Mouse (Mus musculus): ENCODE results near the gene Sspn. TPM values are rescaled to one million over a fixed set of nuclear protein-coding genes. Genes with fewer than 3 reads are reported as not detected.

Gene Sspn
- polyA plus RNA-seq, 1 experiment: 2.9 TPM

GRCm38 (mm10) chr6:146005129-146005886, 73.9 kb downstream of the Sspn start:
- TF ChIP-seq POLR2A (IDR thresholded peaks at IDR 0.05; ENCODE audit: low read depth, low read length) (no peak), CTCF (conservative IDR thresholded peaks at IDR 0.05; ENCODE audit: insufficient read depth, insufficient read length, low read depth, low read length) (no peak)
- Histone ChIP-seq H3K27ac (ENCODE audit: insufficient read depth, low read depth, low read length) (no peak overlapping the region), H3K36me3 (ENCODE audit: control insufficient read depth, insufficient read depth, low read length) (no peaks in the 10 kb centered on the region), H3K27me3 (replicated peaks; ENCODE audit: control insufficient read depth, insufficient read depth, low read length) (no peaks in the 10 kb centered on the region), H3K4me3 (ENCODE audit: insufficient read depth, low read depth, low read length) (no peak overlapping the region), H3K4me1 (ENCODE audit: control insufficient read depth, insufficient read depth, low read length) (0 out of 2 replicates have a peak, but pooled peaks cover under 1% of the 10 kb centered on the region)
- DNase-seq: no peak
- WGBS: 82% methylated on average over 11 of the region's 11 CpGs

- no peaks in the 10 kb centered on the region for H3K27me3 ChIP-seq (replicated peaks; ENCODE audit: control insufficient read depth, insufficient read depth, low read length)
- no peaks in the 10 kb centered on the region for H3K36me3 ChIP-seq (ENCODE audit: control insufficient read depth, insufficient read depth, low read length)
- DNase-seq: no peak
- WGBS: 48% methylated on average over 3 of the region's 3 CpGs
- no peak overlapping the region for H3K27ac ChIP-seq (ENCODE audit: insufficient read depth, low read depth, low read length)
- no peak for TF ChIP-seq CTCF (conservative IDR thresholded peaks at IDR 0.05; ENCODE audit: insufficient read depth, insufficient read length, low read depth, low read length)
- TF ChIP-seq POLR2A (IDR thresholded peaks at IDR 0.05; ENCODE audit: low read depth, low read length): no peak
- no peak overlapping the region for H3K4me3 ChIP-seq (ENCODE audit: insufficient read depth, low read depth, low read length)
- 0 out of 2 replicates have a peak, but pooled peaks cover 4% of the 10 kb centered on the region for H3K4me1 ChIP-seq (ENCODE audit: control insufficient read depth, insufficient read depth, low read length)
These were observed 74.6 kb downstream of the Sspn start for GRCm38 (mm10) chr6:146005935-146006564.

- TF ChIP-seq CTCF (conservative IDR thresholded peaks at IDR 0.05; ENCODE audit: insufficient read depth, insufficient read length, low read depth, low read length) (no peak), POLR2A (IDR thresholded peaks at IDR 0.05; ENCODE audit: low read depth, low read length) (no peak)
- 98% methylated on average over 3 of the region's 3 CpGs for WGBS
- H3K27me3 ChIP-seq (replicated peaks; ENCODE audit: control insufficient read depth, insufficient read depth, low read length): no peaks in the 10 kb centered on the region
- no peak for DNase-seq
- H3K4me1 ChIP-seq (ENCODE audit: control insufficient read depth, insufficient read depth, low read length): 0 out of 2 replicates have a peak, but pooled peaks cover 4% of the 10 kb centered on the region
- H3K4me3 ChIP-seq (ENCODE audit: insufficient read depth, low read depth, low read length): no peak overlapping the region
- no peak overlapping the region for H3K27ac ChIP-seq (ENCODE audit: insufficient read depth, low read depth, low read length)
- no peaks in the 10 kb centered on the region for H3K36me3 ChIP-seq (ENCODE audit: control insufficient read depth, insufficient read depth, low read length)
These were observed 75.3 kb downstream of the Sspn start for GRCm38 (mm10) chr6:146006753-146007152.

- 50% methylated on average over 5 of the region's 5 CpGs for WGBS
- Histone ChIP-seq H3K27ac (ENCODE audit: insufficient read depth, low read depth, low read length) (no peak overlapping the region), H3K4me3 (ENCODE audit: insufficient read depth, low read depth, low read length) (no peak overlapping the region), H3K36me3 (ENCODE audit: control insufficient read depth, insufficient read depth, low read length) (no peaks in the 10 kb centered on the region), H3K4me1 (ENCODE audit: control insufficient read depth, insufficient read depth, low read length) (0 out of 2 replicates have a peak, but pooled peaks cover 4% of the 10 kb centered on the region), H3K27me3 (replicated peaks; ENCODE audit: control insufficient read depth, insufficient read depth, low read length) (no peaks in the 10 kb centered on the region)
- no peak for DNase-seq
- no peak for TF ChIP-seq POLR2A (IDR thresholded peaks at IDR 0.05; ENCODE audit: low read depth, low read length)
- no peak for TF ChIP-seq CTCF (conservative IDR thresholded peaks at IDR 0.05; ENCODE audit: insufficient read depth, insufficient read length, low read depth, low read length)
These were observed 77.1 kb downstream of the Sspn start for GRCm38 (mm10) chr6:146008450-146008981.

- DNase-seq: no peak
- H3K36me3 ChIP-seq (ENCODE audit: control insufficient read depth, insufficient read depth, low read length): no peaks in the 10 kb centered on the region
- H3K27me3 ChIP-seq (replicated peaks; ENCODE audit: control insufficient read depth, insufficient read depth, low read length): no peaks in the 10 kb centered on the region
- H3K27ac ChIP-seq (ENCODE audit: insufficient read depth, low read depth, low read length): no peak overlapping the region
- 0 out of 2 replicates have a peak, but pooled peaks cover 4% of the 10 kb centered on the region for H3K4me1 ChIP-seq (ENCODE audit: control insufficient read depth, insufficient read depth, low read length)
- H3K4me3 ChIP-seq (ENCODE audit: insufficient read depth, low read depth, low read length): no peak overlapping the region
- 70% methylated on average over 10 of the region's 10 CpGs for WGBS
- no peak for TF ChIP-seq POLR2A (IDR thresholded peaks at IDR 0.05; ENCODE audit: low read depth, low read length)
- no peak for TF ChIP-seq CTCF (conservative IDR thresholded peaks at IDR 0.05; ENCODE audit: insufficient read depth, insufficient read length, low read depth, low read length)
These were observed 77.9 kb downstream of the Sspn start for GRCm38 (mm10) chr6:146009163-146009915.

GRCm38 (mm10) chr6:146010093-146010764, 78.8 kb downstream of the Sspn start:
- no peak overlapping the region for H3K4me3 ChIP-seq (ENCODE audit: insufficient read depth, low read depth, low read length)

More at GRCm38 (mm10) chr6:146010093-146010764, 78.8 kb downstream of the Sspn start:
- peak; percentile 28 for DNase-seq
- no peak overlapping the region for H3K27ac ChIP-seq (ENCODE audit: insufficient read depth, low read depth, low read length)
- H3K36me3 ChIP-seq (ENCODE audit: control insufficient read depth, insufficient read depth, low read length): no peaks in the 10 kb centered on the region
- 42% methylated on average over 12 of the region's 12 CpGs for WGBS
- TF ChIP-seq CTCF (conservative IDR thresholded peaks at IDR 0.05; ENCODE audit: insufficient read depth, insufficient read length, low read depth, low read length): no peak
- no peak for TF ChIP-seq POLR2A (IDR thresholded peaks at IDR 0.05; ENCODE audit: low read depth, low read length)
- no peaks in the 10 kb centered on the region for H3K27me3 ChIP-seq (replicated peaks; ENCODE audit: control insufficient read depth, insufficient read depth, low read length)
- H3K4me1 ChIP-seq (ENCODE audit: control insufficient read depth, insufficient read depth, low read length): 0 out of 2 replicates have a peak, but pooled peaks cover 4% of the 10 kb centered on the region
